Mouse (Mus musculus): ENCODE measurements around the gene Shc4. TPM values are rescaled to one million over a fixed set of nuclear protein-coding genes. Genes with fewer than 3 reads are reported as not detected.

Gene Shc4
- polyA plus RNA-seq, 1 experiment from 2014 or later = 0.64 TPM

DNA sequence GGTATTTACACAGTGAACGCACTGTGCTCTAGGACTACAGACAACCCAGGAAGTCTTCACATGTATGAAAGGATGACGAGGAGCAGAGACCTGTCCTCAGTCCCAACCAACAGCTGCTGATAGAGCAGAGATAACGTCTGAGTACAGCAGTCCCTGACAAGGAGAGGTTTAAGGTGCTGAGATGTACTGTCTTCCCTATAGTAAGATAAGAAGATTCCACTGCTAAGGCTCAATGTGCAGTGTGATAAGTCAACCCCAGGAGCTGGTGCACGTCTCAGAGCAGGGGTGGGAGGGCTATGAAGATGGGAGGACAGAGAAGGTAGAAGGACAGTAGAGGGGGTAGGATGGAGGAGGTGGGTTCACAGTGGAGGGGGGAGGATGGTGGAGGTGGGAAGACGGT lies 142.9 kb downstream of the Shc4 start:
- H3K27ac ChIP-seq (ENCODE audit: low read length) = no peak overlapping the region
- H3K9ac ChIP-seq (ENCODE audit: low read depth, low read length) = no peak overlapping the region
- ATAC-seq (ENCODE audit: low read depth) = peak; percentile 62
- no peak overlapping the region for H3K4me3 ChIP-seq (ENCODE audit: low read depth, low read length)
- H3K9me3 ChIP-seq (replicated peaks; ENCODE audit: control insufficient read depth, low read length) = no peaks in the 10 kb centered on the region
- H3K27me3 ChIP-seq (ENCODE audit: control insufficient read depth, insufficient read depth, low read depth, low read length) = no peaks in the 10 kb centered on the region
- H3K4me1 ChIP-seq (ENCODE audit: control insufficient read depth, low read depth, low read length) = no peaks in the 10 kb centered on the region
- WGBS (ENCODE audit: insufficient replicate concordance) = 42% methylated on average over 5 of the region's 5 CpGs
- peaks cover 52% of the 10 kb centered on the region for H3K36me3 ChIP-seq (ENCODE audit: control insufficient read depth, insufficient read depth)
- H3K4me2 ChIP-seq (ENCODE audit: low read depth, low read length) = no peak overlapping the region

DNA sequence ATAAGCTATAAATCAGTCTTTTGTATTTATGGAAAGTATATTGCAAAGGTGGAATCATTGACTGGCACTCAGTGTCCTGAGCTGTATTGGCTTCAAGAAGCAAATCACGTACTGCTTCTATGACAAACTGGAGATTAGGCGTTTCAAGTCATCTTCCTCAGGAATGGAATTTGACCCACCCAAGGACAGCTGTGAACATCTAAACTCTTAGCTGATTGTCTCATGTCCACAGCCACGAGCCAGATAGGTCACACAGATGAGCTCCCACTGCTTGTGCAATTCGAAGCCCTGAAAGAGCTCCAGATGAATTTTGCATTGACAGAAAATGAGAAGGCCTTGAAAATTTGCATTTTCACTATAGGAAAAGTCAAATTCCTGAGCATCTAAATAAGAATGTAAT lies 146.3 kb downstream of the Shc4 start:
- Histone ChIP-seq H3K36me3 (ENCODE audit: control insufficient read depth, insufficient read depth) (peaks cover 46% of the 10 kb centered on the region), H3K9me3 (replicated peaks; ENCODE audit: control insufficient read depth, low read length) (no peaks in the 10 kb centered on the region), H3K4me3 (ENCODE audit: low read depth, low read length) (no peak overlapping the region), H3K4me1 (ENCODE audit: control insufficient read depth, low read depth, low read length) (no peaks in the 10 kb centered on the region), H3K27me3 (ENCODE audit: control insufficient read depth, insufficient read depth, low read depth, low read length) (no peaks in the 10 kb centered on the region), H3K27ac (ENCODE audit: low read length) (no peak overlapping the region), H3K4me2 (ENCODE audit: low read depth, low read length) (no peak overlapping the region), H3K9ac (ENCODE audit: low read depth, low read length) (no peak overlapping the region)
- ATAC-seq (ENCODE audit: low read depth) = no peak
- 78% methylated on average over 4 of the region's 4 CpGs for WGBS (ENCODE audit: insufficient replicate concordance)

Other genes with a start within 250 kb of the Shc4 start
- gene Gm9913, start 219.1 kb downstream of the Shc4 start, polyA plus RNA-seq (2015; fragmentation: Nextera tagmentation; extraction: Ambion mirVana) = not detected in 2 replicates
- gene Fbn1, start 216.2 kb downstream of the Shc4 start, polyA plus RNA-seq (2015; fragmentation: Nextera tagmentation; extraction: Ambion mirVana) = 1.4 and 1.7 TPM in 2 replicates
- 4.2 and 4.4 TPM in 2 replicates for gene Cep152, start 99.0 kb downstream of the Shc4 start, polyA plus RNA-seq (2015; fragmentation: Nextera tagmentation; extraction: Ambion mirVana)
- 34.2 and 34.7 TPM in 2 replicates for gene Eid1, start 51.1 kb downstream of the Shc4 start, polyA plus RNA-seq (2015; fragmentation: Nextera tagmentation; extraction: Ambion mirVana)
- gene Secisbp2l, start 58.7 kb upstream of the Shc4 start, polyA plus RNA-seq (2015; fragmentation: Nextera tagmentation; extraction: Ambion mirVana) = 5.3 and 5.4 TPM in 2 replicates
- 8.4 and 9.4 TPM in 2 replicates for gene Galk2, start 135.0 kb upstream of the Shc4 start, polyA plus RNA-seq (2015; fragmentation: Nextera tagmentation; extraction: Ambion mirVana)
- gene Cops2, start 135.0 kb upstream of the Shc4 start, polyA plus RNA-seq (2015; fragmentation: Nextera tagmentation; extraction: Ambion mirVana) = 35.6 and 40.1 TPM in 2 replicates